Mouse (Mus musculus): Measurements from ENCODE around the gene 5031439G07Rik. TPM values are rescaled to one million over a fixed set of nuclear protein-coding genes. Genes with fewer than 3 reads are reported as not detected.
"Not testable (repeated sequence)": the region's sequence is repeated elsewhere in the genome, so short reads cannot be mapped to it uniquely, and the experiment has no call there.

The 5031439G07Rik gene
- polyA plus RNA-seq, 1 experiment from 2014 or later: 24.1 TPM

- Histone ChIP-seq H3K9ac (ENCODE audit: low read depth, low read length) (peak within 1 kb of the TSS; percentile 98), H3K9me3 (ENCODE audit: control insufficient read depth, low read length) (no peaks in the 10 kb centered on the region), H3K4me2 (ENCODE audit: low read length) (peak within 1 kb of the TSS; percentile 98), H3K27me3 (replicated peaks; ENCODE audit: control insufficient read depth, insufficient read depth, low read length) (no peaks in the 10 kb centered on the region), H3K36me3 (ENCODE audit: control insufficient read depth, insufficient read depth, low read length) (peaks cover 8% of the 10 kb centered on the region), H3K27ac (ENCODE audit: low read depth, low read length) (peak within 1 kb of the TSS; percentile 95), H3K4me3 (ENCODE audit: low read length) (peak within 1 kb of the TSS; percentile 94), H3K4me1 (ENCODE audit: control insufficient read depth, insufficient read depth, low read depth, low read length) (peaks cover 27% of the 10 kb centered on the region)
- WGBS: under 1% methylated on average over 59 of the region's 60 CpGs
- peak; percentile 94 for ATAC-seq
Measured at GRCm38 (mm10) chr15:84922884-84923507, 65.4 kb downstream of the 5031439G07Rik start, which contains the start of gene Nup50. Gene Nup50 (plus strand): TSS chr15:84923411.

- Histone ChIP-seq H3K4me1 (ENCODE audit: control insufficient read depth, insufficient read depth, low read depth, low read length) (peaks cover 16% of the 10 kb centered on the region), H3K4me3 (ENCODE audit: low read length) (no peak within 1 kb of the TSS), H3K9me3 (ENCODE audit: control insufficient read depth, low read length) (no peaks in the 10 kb centered on the region), H3K27me3 (replicated peaks; ENCODE audit: control insufficient read depth, insufficient read depth, low read length) (no peaks in the 10 kb centered on the region), H3K36me3 (ENCODE audit: control insufficient read depth, insufficient read depth, low read length) (no peaks in the 10 kb centered on the region), H3K9ac (ENCODE audit: low read depth, low read length) (no peak within 1 kb of the TSS), H3K4me2 (ENCODE audit: low read length) (no peak within 1 kb of the TSS), H3K27ac (ENCODE audit: low read depth, low read length) (no peak within 1 kb of the TSS)
- ATAC-seq: no peak
- WGBS: 97% methylated on average over 3 of the region's 3 CpGs
Measured at GRCm38 (mm10) chr15:84919938-84920337, 68.4 kb downstream of the 5031439G07Rik start, which contains the start of gene Gm29666. Gene Gm29666 (minus strand): TSS chr15:84920038.

GRCm38 (mm10) chr15:84913201-84913600 lies 75.2 kb downstream of the 5031439G07Rik start:
- Histone ChIP-seq H3K9me3 (ENCODE audit: control insufficient read depth, low read length) (peaks cover 8% of the 10 kb centered on the region), H3K27ac (ENCODE audit: low read depth, low read length) (no peak overlapping the region), H3K27me3 (replicated peaks; ENCODE audit: control insufficient read depth, insufficient read depth, low read length) (no peaks in the 10 kb centered on the region), H3K4me1 (ENCODE audit: control insufficient read depth, insufficient read depth, low read depth, low read length) (no peaks in the 10 kb centered on the region), H3K4me2 (ENCODE audit: low read length) (no peak overlapping the region), H3K36me3 (ENCODE audit: control insufficient read depth, insufficient read depth, low read length) (peaks cover 3% of the 10 kb centered on the region; the same call in 1 of the 2 replicates), H3K9ac (ENCODE audit: low read depth, low read length) (no peak overlapping the region), H3K4me3 (ENCODE audit: low read length) (no peak overlapping the region)
- 67% methylated on average over 3 of the region's 3 CpGs for WGBS
- ATAC-seq: no peak

- Histone ChIP-seq H3K27ac (ENCODE audit: low read depth, low read length) (no peak overlapping the region), H3K4me3 (ENCODE audit: low read length) (no peak overlapping the region), H3K4me2 (ENCODE audit: low read length) (no peak overlapping the region), H3K36me3 (ENCODE audit: control insufficient read depth, insufficient read depth, low read length) (no peaks in the 10 kb centered on the region), H3K9me3 (ENCODE audit: control insufficient read depth, low read length) (no peaks in the 10 kb centered on the region), H3K4me1 (ENCODE audit: control insufficient read depth, insufficient read depth, low read depth, low read length) (no peaks in the 10 kb centered on the region; the same call in 1 of the 2 replicates), H3K9ac (ENCODE audit: low read depth, low read length) (no peak overlapping the region), H3K27me3 (replicated peaks; ENCODE audit: control insufficient read depth, insufficient read depth, low read length) (no peaks in the 10 kb centered on the region)
- 46% methylated on average over 7 of the region's 7 CpGs for WGBS
- ATAC-seq: no peak
Measured at GRCm38 (mm10) chr15:84903843-84904385, 84.4 kb downstream of the 5031439G07Rik start.

- Histone ChIP-seq H3K9me3 (ENCODE audit: control insufficient read depth, low read length) (no peaks in the 10 kb centered on the region), H3K27ac (ENCODE audit: low read depth, low read length) (no peak overlapping the region), H3K36me3 (ENCODE audit: control insufficient read depth, insufficient read depth, low read length) (no peaks in the 10 kb centered on the region), H3K9ac (ENCODE audit: low read depth, low read length) (0 out of 2 replicates have a peak overlapping the region, but pooled peaks have one; percentile 7), H3K4me3 (ENCODE audit: low read length) (no peak overlapping the region; the same call in 1 of the 2 replicates), H3K4me2 (ENCODE audit: low read length) (peak overlapping the region; percentile 28), H3K4me1 (ENCODE audit: control insufficient read depth, insufficient read depth, low read depth, low read length) (peaks cover 11% of the 10 kb centered on the region), H3K27me3 (replicated peaks; ENCODE audit: control insufficient read depth, insufficient read depth, low read length) (no peaks in the 10 kb centered on the region)
- WGBS: 18% methylated on average over 7 of the region's 7 CpGs
- peak; percentile 88 for ATAC-seq
Measured at GRCm38 (mm10) chr15:84898077-84898476, 90.3 kb downstream of the 5031439G07Rik start.

GRCm38 (mm10) chr15:84896664-84897063 lies 91.7 kb downstream of the 5031439G07Rik start:
- Histone ChIP-seq H3K36me3 (ENCODE audit: control insufficient read depth, insufficient read depth, low read length) (no peaks in the 10 kb centered on the region), H3K27me3 (replicated peaks; ENCODE audit: control insufficient read depth, insufficient read depth, low read length) (no peaks in the 10 kb centered on the region), H3K4me1 (ENCODE audit: control insufficient read depth, insufficient read depth, low read depth, low read length) (peaks cover 11% of the 10 kb centered on the region), H3K9me3 (ENCODE audit: control insufficient read depth, low read length) (no peaks in the 10 kb centered on the region), H3K4me3 (ENCODE audit: low read length) (no peak overlapping the region), H3K9ac (ENCODE audit: low read depth, low read length) (no peak overlapping the region), H3K4me2 (ENCODE audit: low read length) (no peak overlapping the region), H3K27ac (ENCODE audit: low read depth, low read length) (no peak overlapping the region)
- ATAC-seq: no peak
- 69% methylated on average over 1 of the region's 1 CpGs for WGBS

- not testable (repeated sequence) for H3K27me3 ChIP-seq (replicated peaks; ENCODE audit: control insufficient read depth, insufficient read depth, low read length); H3K9me3 ChIP-seq (ENCODE audit: control insufficient read depth, low read length); H3K4me3 ChIP-seq (ENCODE audit: low read length); H3K4me2 ChIP-seq (ENCODE audit: low read length); H3K27ac ChIP-seq (ENCODE audit: low read depth, low read length); H3K9ac ChIP-seq (ENCODE audit: low read depth, low read length); ATAC-seq; H3K36me3 ChIP-seq (ENCODE audit: control insufficient read depth, insufficient read depth, low read length)
- 66% methylated on average over 10 of the region's 10 CpGs for WGBS
- H3K4me1 ChIP-seq (ENCODE audit: control insufficient read depth, insufficient read depth, low read depth, low read length): peaks cover 11% of the 10 kb centered on the region
Measured at GRCm38 (mm10) chr15:84896216-84896615, 92.1 kb downstream of the 5031439G07Rik start.

Small RNAs within 50 kb of the gene (microRNA-seq; reads per million reads assigned to microRNA genes)
- 54.8 reads per million, percentile 42 among the genes with 10 or more reads in this experiment for gene Mir1249

Other genes starting within 250 kb of the 5031439G07Rik start
- 2.5 and 3.5 TPM in 2 replicates for gene Phf21b, start 132.5 kb downstream of the 5031439G07Rik start, polyA plus RNA-seq (2015; fragmentation: Nextera tagmentation; extraction: Ambion mirVana)
- 0.98 and 1.00 TPM in 2 replicates for gene Gm29666, start 68.5 kb downstream of the 5031439G07Rik start, polyA plus RNA-seq (2015; fragmentation: Nextera tagmentation; extraction: Ambion mirVana)
- 22.5 and 24.4 TPM in 2 replicates for gene Nup50, start 65.1 kb downstream of the 5031439G07Rik start, polyA plus RNA-seq (2015; fragmentation: Nextera tagmentation; extraction: Ambion mirVana)
- gene Upk3a, start 28.6 kb upstream of the 5031439G07Rik start, polyA plus RNA-seq (2015; fragmentation: Nextera tagmentation; extraction: Ambion mirVana): 1.7 and 2.1 TPM in 2 replicates
- 30.3 and 30.8 TPM in 2 replicates for gene Fam118a, start 40.4 kb upstream of the 5031439G07Rik start, polyA plus RNA-seq (2015; fragmentation: Nextera tagmentation; extraction: Ambion mirVana)
- 0.12 and 0.25 TPM in 2 replicates for gene Smc1b, start 143.4 kb upstream of the 5031439G07Rik start, polyA plus RNA-seq (2015; fragmentation: Nextera tagmentation; extraction: Ambion mirVana)
- 0.67 and 0.84 TPM in 2 replicates for gene Ribc2, start 143.5 kb upstream of the 5031439G07Rik start, polyA plus RNA-seq (2015; fragmentation: Nextera tagmentation; extraction: Ambion mirVana)
- gene Fbln1, start 217.4 kb upstream of the 5031439G07Rik start, polyA plus RNA-seq (2015; fragmentation: Nextera tagmentation; extraction: Ambion mirVana): 52.0 and 59.4 TPM in 2 replicates